Mouse (Mus musculus) T-cell, adult 2 months (primary cell): ENCODE data around the gene Celf2.

Source experiments
- DNase-seq: peaks from one replicate; pipeline ENCODE4 v3.0.0; 2022; ENCODE audit warnings: low spot score

Gene Celf2

GRCm38 (mm10) chr2:6545127-6545931, 964.0 kb downstream of the Celf2 start:
- DNase-seq, result no peak

DNA sequence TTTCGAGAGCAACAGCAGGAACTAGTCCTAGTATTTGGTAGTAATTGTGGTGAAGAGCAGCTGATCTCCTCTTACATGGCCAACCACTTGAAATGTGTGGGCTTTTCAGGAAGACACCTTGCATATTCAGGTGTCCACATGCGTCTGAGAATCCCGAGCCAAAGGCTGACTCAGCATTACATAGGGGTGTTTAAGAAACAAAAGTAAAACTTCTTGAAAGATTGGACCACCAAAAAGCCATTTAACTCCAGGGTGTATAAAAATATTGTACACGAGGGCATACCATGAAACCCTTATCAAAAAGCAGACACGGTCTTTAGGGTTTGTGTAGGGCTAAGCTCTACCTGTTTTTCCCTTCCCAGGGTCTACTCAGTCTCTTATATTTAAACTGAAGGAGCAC, 965.7 kb downstream of the Celf2 start:
- no peak for DNase-seq

DNA sequence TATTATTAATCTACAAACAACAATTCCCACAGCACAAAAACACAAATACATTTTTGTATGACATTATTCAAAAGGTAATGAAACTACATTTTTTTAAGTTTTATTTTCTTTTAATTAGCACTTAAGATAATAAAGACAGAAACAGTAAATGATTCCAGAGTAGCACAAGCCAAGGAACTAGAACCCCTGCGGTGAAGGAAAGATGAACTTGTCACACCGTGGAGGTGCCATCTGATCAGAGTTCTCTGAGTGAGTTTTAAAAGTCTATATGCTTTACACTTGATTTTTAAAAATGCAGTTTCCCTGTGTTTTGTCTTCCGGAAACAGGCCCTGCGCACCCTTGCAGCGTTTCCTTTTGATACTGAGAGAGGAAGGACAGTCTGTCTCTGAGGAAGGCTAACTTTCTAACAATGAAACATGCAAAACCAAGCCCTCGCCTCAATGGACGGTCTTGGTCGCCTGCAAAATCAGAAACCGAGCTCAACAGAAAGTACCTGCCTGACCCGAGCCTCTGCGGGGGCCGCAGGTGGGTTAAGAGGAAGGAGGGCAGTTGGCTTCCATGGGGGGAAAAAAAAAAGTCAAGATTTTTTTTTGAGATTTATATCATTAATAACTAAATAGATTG, 966.7 kb downstream of the Celf2 start:
- no peak for DNase-seq

GRCm38 (mm10) chr2:6540825-6541224, 968.5 kb downstream of the Celf2 start:
- no peak for DNase-seq

GRCm38 (mm10) chr2:6540092-6540491, 969.3 kb downstream of the Celf2 start:
- no peak for DNase-seq

DNA sequence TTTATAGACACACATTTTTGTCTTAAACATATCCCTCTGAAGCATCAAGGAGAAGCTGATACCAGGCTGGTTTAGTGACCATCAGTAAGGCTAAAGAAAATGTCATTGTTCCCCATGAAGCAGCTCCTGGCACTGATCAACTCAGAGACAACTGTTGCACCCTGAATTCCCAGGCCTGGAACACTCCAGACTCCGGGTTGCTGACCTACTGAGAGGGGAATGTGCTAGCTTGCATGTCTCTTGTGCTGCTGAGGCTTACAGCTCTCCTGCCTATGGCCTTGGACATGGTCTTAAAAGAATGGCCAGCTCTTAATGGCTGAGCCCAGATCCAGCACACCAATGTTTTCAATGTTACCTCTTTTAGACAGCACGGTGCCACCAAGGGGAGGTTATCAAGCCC, 970.9 kb downstream of the Celf2 start:
- no peak for DNase-seq

- no peak for DNase-seq
Observed at GRCm38 (mm10) chr2:6538031-6538430, 971.3 kb downstream of the Celf2 start.

DNA sequence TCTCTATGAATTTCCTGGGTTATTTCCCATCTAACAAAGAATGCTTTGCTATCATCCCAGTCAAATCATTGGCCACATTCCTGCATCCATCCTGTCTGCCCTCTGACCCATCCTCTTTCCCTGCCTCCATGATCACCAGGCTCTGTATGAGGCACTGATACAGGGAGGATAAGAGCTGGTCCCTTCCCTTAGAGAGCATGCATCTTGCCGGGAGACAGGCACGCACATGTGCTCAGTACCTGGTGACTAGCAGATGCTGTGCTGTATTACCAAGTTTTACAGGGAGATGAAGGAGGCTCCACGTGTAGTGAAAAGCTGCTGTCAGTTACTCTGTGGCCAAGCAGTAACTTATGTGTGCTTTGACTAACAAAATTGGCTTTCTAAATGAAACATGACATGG, 972.0 kb downstream of the Celf2 start:
- DNase-seq, result no peak

DNA sequence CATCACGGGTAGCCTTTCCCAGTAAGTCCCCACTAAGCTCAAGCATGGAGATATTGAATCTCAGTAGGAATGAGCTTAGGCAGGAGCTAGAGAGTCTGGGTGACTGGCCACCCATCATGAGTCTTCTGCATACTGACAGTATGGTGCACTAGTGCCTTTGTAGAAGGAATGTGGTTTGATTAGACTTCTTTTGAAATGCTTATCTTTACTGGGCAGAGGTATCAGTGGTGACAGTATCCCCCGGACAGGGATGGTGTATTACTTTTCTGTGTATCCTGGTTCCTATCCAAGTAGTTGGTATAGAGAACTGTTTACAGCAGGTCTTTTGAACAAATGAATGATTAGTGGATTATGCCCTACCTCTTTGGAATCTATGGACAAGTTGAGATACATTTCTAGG, 973.0 kb downstream of the Celf2 start:
- no peak for DNase-seq

DNA sequence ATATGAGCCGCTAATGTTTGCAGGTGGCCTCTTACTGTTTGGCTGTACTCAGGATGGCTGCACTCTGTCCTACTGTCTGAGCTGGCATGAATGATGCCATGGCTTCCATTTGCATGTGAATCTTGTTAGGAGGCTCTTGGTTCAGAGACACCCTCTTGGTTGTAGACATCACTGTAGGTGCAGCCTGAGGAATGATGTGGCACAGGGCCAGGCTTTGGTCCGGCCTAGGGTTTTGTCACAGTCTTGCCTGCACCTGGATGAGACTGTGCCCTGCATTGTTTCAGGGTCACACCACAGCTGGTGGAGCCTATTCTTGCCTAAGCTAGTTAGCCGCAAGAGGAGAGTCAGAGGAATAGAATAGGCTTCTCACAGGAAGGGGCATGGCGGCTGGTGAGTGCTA, 977.0 kb downstream of the Celf2 start:
- no peak for DNase-seq

- DNase-seq, result no peak
Observed at GRCm38 (mm10) chr2:6528076-6528475, 981.3 kb downstream of the Celf2 start.

GRCm38 (mm10) chr2:6526825-6527224, 982.5 kb downstream of the Celf2 start:
- DNase-seq, result no peak

DNA sequence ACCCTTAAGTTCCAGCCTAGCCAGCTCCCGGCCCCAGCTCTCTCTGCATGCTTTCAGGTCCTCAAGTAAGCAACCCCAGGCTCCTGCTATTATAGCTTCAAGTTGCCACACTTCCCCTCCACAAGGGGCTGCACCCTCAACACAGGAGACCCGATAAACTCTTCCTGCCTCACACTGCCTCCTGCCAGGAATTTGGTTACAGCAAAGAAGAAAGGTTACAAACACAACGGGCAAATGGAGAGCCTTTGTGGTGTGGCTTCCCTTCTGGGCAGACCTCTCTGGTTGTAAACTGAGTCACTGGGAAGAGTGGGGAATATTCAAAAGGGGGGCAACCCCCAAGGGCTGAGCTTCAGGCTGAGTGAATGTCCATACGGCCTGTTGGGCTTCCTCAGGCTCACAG, 983.1 kb downstream of the Celf2 start:
- DNase-seq, result no peak

GRCm38 (mm10) chr2:6523924-6524300, 985.5 kb downstream of the Celf2 start:
- DNase-seq, result no peak

GRCm38 (mm10) chr2:6523261-6523923, 986.0 kb downstream of the Celf2 start:
- no peak for DNase-seq

DNA sequence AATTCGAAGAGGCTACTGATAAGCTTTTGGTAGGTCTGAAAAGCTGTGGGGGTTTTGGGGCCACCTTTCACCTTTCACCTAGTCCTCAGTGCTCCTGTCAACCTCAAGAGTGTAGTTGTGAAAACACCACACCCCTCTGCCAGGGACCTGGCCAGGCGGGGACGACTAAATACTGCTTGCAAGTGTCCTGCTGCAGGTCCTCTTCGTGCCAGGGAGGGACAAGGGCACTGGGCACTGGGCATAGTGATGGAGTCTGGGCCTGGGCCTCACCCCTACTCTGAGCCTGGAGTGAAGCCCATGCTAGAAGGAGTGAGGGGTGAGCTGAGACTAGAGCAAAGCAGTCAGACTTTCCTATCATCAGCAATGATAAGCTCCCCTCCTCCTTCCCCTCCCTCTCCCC, 987.0 kb downstream of the Celf2 start:
- DNase-seq, result no peak

DNA sequence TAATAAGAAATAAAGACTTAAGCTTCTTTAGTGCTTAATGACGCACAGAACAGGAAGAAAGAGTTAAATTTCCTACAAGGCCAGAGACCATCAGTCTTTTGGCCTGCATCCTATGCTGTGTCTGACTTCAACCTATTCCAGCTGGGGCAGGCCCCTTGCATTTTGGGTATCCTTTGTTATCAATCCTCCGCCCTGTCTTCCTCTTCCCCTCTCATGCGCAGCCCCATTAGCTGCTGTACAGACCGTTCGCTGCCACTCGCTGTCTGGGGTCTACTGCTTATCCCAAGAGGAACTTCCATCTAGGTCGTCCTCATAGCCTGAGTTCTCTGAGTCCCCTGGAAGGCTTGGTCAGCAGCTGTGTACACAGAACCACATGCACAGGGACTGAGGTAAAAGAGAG, 996.2 kb downstream of the Celf2 start:
- no peak for DNase-seq

DNA sequence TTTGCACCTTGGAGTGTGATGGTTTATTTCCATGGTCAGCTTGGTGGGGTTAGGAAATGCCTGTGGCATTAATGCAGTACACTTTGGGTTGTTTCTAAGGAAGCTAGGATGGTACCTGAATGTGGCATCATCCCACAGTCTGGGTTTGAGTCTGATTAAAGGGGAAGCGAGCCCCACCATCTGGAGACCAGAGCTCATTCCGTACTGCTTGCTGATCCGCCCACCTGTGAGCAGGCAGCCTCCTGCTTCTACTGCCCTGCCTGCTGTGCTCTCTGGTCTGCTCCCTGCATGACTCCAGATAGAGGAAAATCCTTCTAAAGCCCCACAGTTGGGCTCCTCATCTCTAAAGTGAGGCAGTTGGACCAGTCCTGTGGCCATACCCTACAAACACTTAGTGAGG, 1002.3 kb downstream of the Celf2 start:
- DNase-seq, result no peak

GRCm38 (mm10) chr2:6505979-6506811, 1003.2 kb downstream of the Celf2 start:
- DNase-seq, result no peak

- no peak for DNase-seq
Observed at GRCm38 (mm10) chr2:6505531-6505930, 1003.8 kb downstream of the Celf2 start.

DNA sequence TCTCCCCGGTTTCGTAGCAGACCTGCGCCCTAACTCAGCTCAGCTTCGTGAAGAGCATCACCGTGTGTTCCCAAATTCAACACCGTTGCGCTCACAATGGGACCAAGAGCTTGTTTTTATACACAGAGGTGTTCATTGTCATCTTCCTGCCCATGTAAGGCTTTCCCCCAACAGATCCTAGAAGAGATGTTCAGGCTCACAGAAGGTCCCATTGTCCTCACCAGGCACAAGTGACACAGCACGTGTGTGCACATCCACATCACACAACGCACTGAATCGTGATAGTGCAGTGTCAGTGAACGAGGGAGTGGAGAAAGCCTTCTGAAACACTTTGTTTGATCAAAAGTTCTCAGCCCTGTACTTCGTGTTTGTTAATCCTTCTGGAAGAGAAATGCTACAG, 1011.3 kb downstream of the Celf2 start:
- no peak for DNase-seq

- no peak for DNase-seq
Observed at GRCm38 (mm10) chr2:6497636-6498035, 1011.7 kb downstream of the Celf2 start.
